Mouse (Mus musculus) MEL (cell line): ENCODE results near the gene Pkdrej. TPM values are rescaled to one million over a fixed set of nuclear protein-coding genes. Genes with fewer than 3 reads are reported as not detected.

Source experiments
- DNase-seq: peaks from one replicate; pipeline ENCODE4 v3.0.0; 2011; ENCODE audit warnings: low read depth, low spot score
- H3K27ac ChIP-seq: 2 replicates; pipeline ENCODE4 v1.5.1; 2012; ENCODE audit warnings: low read depth, mild to moderate bottlenecking, control low read depth, low read length, moderate library complexity; ENCODE audit not compliant: control insufficient read depth
- H3K27me3 ChIP-seq, 2 experiments: fragments of 150-350 bp in 1 of 2; sonication (generic) in 1 of 2; 2 replicates each; pipeline ENCODE4 v1.6.1; 2012; ENCODE audit warnings: low read length in 2 of 2, mild to moderate bottlenecking in 2 of 2, improper control_type of control experiment in 1 of 2, moderate library complexity in 1 of 2; ENCODE audit not compliant: insufficient read depth in 2 of 2, control insufficient read depth in 1 of 2
- H3K36me3 ChIP-seq, 2 experiments: 2 replicates each; pipeline ENCODE4 v1.6.1; 2012 to 2014; ENCODE audit warnings: low read length in 2 of 2, improper control_type of control experiment in 1 of 2, inconsistent platforms in 1 of 2, mild to moderate bottlenecking in 1 of 2; ENCODE audit not compliant: insufficient read depth in 2 of 2, control insufficient read depth in 1 of 2
- H3K4me1 ChIP-seq, 2 experiments: fragments of 150-350 bp in 1 of 2; sonication (generic) in 1 of 2; 2 replicates each; pipeline ENCODE4 v1.6.1; 2012; ENCODE audit warnings: low read length in 2 of 2, improper control_type of control experiment in 1 of 2, mild to moderate bottlenecking in 1 of 2; ENCODE audit not compliant: insufficient read depth in 2 of 2, control insufficient read depth in 1 of 2
- H3K4me3 ChIP-seq, 2 experiments: fragments of 150-350 bp in 1 of 2; sonication (generic) in 1 of 2; 2 replicates each; pipeline ENCODE4 v1.5.1; 2012; ENCODE audit warnings: low read depth in 2 of 2, low read length in 2 of 2, mild to moderate bottlenecking in 2 of 2, moderate library complexity in 2 of 2, control low read depth in 1 of 2, improper control_type of control experiment in 1 of 2; ENCODE audit not compliant: control insufficient read depth in 1 of 2, insufficient read depth in 1 of 2
- H3K79me2 ChIP-seq: 2 replicates; pipeline ENCODE4 v1.6.1; 2012; ENCODE audit warnings: mild to moderate bottlenecking, low read length, moderate library complexity; ENCODE audit not compliant: control insufficient read depth, poor library complexity, insufficient read depth
- H3K9ac ChIP-seq: 2 replicates; pipeline ENCODE4 v1.6.1; 2012; ENCODE audit warnings: low read depth, mild to moderate bottlenecking, control low read depth, low read length, moderate library complexity; ENCODE audit not compliant: control insufficient read depth, poor library complexity, severe bottlenecking
- H3K9me3 ChIP-seq: fragments of 150-350 bp; sonication (generic); replicated peaks from 2 replicates; pipeline ENCODE4 v1.6.1; 2012; ENCODE audit warnings: mild to moderate bottlenecking, low read length, improper control_type of control experiment, moderate library complexity; ENCODE audit not compliant: insufficient read depth
- ELF1 ChIP-seq: IDR thresholded peaks from 2 replicates; pipeline ENCODE4 v1.6.1; 2014; ENCODE audit warnings: low read depth, mild to moderate bottlenecking, inconsistent platforms, low read length, improper control_type of control experiment, moderate library complexity
- EP300 ChIP-seq, 2 experiments: IDR thresholded peaks; 2 replicates each; pipeline ENCODE4 v1.6.1; 2011; ENCODE audit warnings: improper control_type of control experiment in 2 of 2, low read length in 2 of 2, low read depth in 1 of 2, mild to moderate bottlenecking in 1 of 2
- MEF2A ChIP-seq: IDR thresholded peaks from 2 replicates; pipeline ENCODE4 v1.6.1; 2014; ENCODE audit warnings: low read depth, mild to moderate bottlenecking, inconsistent platforms, low read length, improper control_type of control experiment; ENCODE audit not compliant: poor library complexity, insufficient replicate concordance, severe bottlenecking; ENCODE audit errors: extremely low read depth
- MXI1 ChIP-seq: IDR thresholded peaks from 2 replicates; pipeline ENCODE4 v1.6.1; 2011; ENCODE audit warnings: mild to moderate bottlenecking, low read depth, low read length, improper control_type of control experiment
- MYB ChIP-seq: IDR thresholded peaks from 2 replicates; pipeline ENCODE4 v1.6.1; 2011; ENCODE audit warnings: mild to moderate bottlenecking, low read depth, low read length, improper control_type of control experiment
- NRF1 ChIP-seq: IDR thresholded peaks from 2 replicates; pipeline ENCODE4 v1.6.1; 2014; ENCODE audit warnings: low read depth, mild to moderate bottlenecking, inconsistent platforms, low read length, improper control_type of control experiment, moderate library complexity; ENCODE audit not compliant: poor library complexity, insufficient read depth, severe bottlenecking
- POLR2A ChIP-seq, 2 experiments: IDR thresholded peaks; 2 replicates each; pipeline ENCODE4 v1.6.1; 2011 to 2012; ENCODE audit warnings: low read length in 2 of 2, mild to moderate bottlenecking in 2 of 2, control low read depth in 1 of 2, improper control_type of control experiment in 1 of 2, low read depth in 1 of 2, moderate library complexity in 1 of 2; ENCODE audit not compliant: control insufficient read depth in 1 of 2, insufficient read depth in 1 of 2, poor library complexity in 1 of 2
- POLR2AphosphoS2 ChIP-seq: IDR thresholded peaks from 2 replicates; pipeline ENCODE4 v1.6.1; 2011; ENCODE audit warnings: low read length, improper control_type of control experiment
- POLR2AphosphoS5 ChIP-seq: IDR thresholded peaks from 2 replicates; pipeline ENCODE4 v1.6.1; 2012; ENCODE audit warnings: low read depth, borderline replicate concordance, mild to moderate bottlenecking, inconsistent platforms, low read length, moderate library complexity, mixed read lengths
- SIN3A ChIP-seq: IDR thresholded peaks from 2 replicates; pipeline ENCODE4 v1.6.1; 2012; ENCODE audit warnings: low read length, improper control_type of control experiment, inconsistent platforms
- SMC3 ChIP-seq: IDR thresholded peaks from 2 replicates; pipeline ENCODE4 v1.6.1; 2011; ENCODE audit warnings: low read depth, low read length, improper control_type of control experiment
- TCF12 ChIP-seq: IDR thresholded peaks from 2 replicates; pipeline ENCODE4 v1.6.1; 2014; ENCODE audit warnings: low read depth, mild to moderate bottlenecking, inconsistent platforms, low read length, improper control_type of control experiment, moderate library complexity
- USF1 ChIP-seq: IDR thresholded peaks from 2 replicates; pipeline ENCODE4 v1.6.1; 2014; ENCODE audit warnings: low read depth, mild to moderate bottlenecking, inconsistent platforms, low read length, improper control_type of control experiment, moderate library complexity
- ZKSCAN1 ChIP-seq: IDR thresholded peaks from 2 replicates; pipeline ENCODE4 v1.6.1; 2012; ENCODE audit warnings: low read depth, mild to moderate bottlenecking, inconsistent platforms, low read length, improper control_type of control experiment, moderate library complexity
- ZNF384 ChIP-seq: IDR thresholded peaks from 2 replicates; pipeline ENCODE4 v1.6.1; 2012; ENCODE audit warnings: low read depth, mild to moderate bottlenecking, inconsistent platforms, low read length, improper control_type of control experiment
- polyA plus RNA-seq, 2 experiments: library from polyadenylated mRNA; stranded (reverse) in 1 of 2; unstranded in 1 of 2; fragments of >175 nt in 1 of 2; fragments of >200 nt in 1 of 2; gene quantifications; 2 replicates each; pipeline versions ENCODE4 v1.2.1 to v1.2.4; 2012; ENCODE audit warnings: low replicate concordance in 2 of 2, low read depth in 1 of 2; ENCODE audit not compliant: insufficient read length in 2 of 2, insufficient read depth in 1 of 2, missing spikeins in 1 of 2
- total RNA-seq: library from RNA; depleted of rRNA; stranded (reverse); fragments of 300-350 nt; gene quantifications from 2 replicates; pipeline ENCODE4 v1.2.3, GENCODE M21; 2012

The Pkdrej gene
- total and polyA plus RNA-seq, 3 experiments = 0.27 to 0.56 TPM; not detected in 1

- H3K9me3 ChIP-seq = no peaks in the 10 kb centered on the region
- no peak overlapping the region for H3K27ac ChIP-seq
- DNase-seq = no peak
- no peaks in the 10 kb centered on the region for H3K79me2 ChIP-seq
- TF ChIP-seq USF1 (no peak), SIN3A (no peak), EP300 (IDR thresholded peaks at IDR 0.05; ENCODE audit: low read depth in 1 of 2, low read length in 2 of 2) (no peak)
- H3K9ac ChIP-seq = no peak overlapping the region
- H3K4me3 ChIP-seq = no peak overlapping the region
- H3K4me1 ChIP-seq = no peaks in the 10 kb centered on the region
- H3K36me3 ChIP-seq = no peaks in the 10 kb centered on the region
- no peaks in the 10 kb centered on the region for H3K27me3 ChIP-seq
These were observed 50.0 kb downstream of the Pkdrej start for GRCm38 (mm10) chr15:85771306-85772121.

DNA sequence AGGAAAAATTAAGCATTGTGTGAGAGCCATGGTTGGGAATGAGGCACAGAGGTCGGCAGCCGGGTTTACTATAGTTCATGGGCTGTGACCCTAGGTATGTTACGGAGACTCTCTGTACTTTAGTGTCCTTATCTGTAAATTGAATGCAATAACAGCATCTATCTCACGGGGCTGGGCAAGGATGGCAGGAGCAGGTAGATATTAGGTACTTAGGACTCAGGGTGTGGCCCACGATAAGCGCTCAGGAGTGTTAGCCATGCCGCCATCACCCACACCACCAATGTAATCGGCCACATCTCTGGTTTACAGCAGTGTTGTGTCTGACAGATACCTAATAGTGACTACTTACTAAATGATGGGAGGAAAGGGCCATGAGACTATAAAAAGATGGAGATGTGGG, 52.5 kb downstream of the Pkdrej start:
- no peak for TF ChIP-seq MYB
- no peak for TF ChIP-seq SIN3A
- no peak for TF ChIP-seq ZKSCAN1
- TF ChIP-seq MEF2A = no peak
- TF ChIP-seq NRF1 = no peak
- TF ChIP-seq MXI1 = no peak
- TF ChIP-seq POLR2AphosphoS2 = no peak
- no peak for TF ChIP-seq TCF12
- Histone ChIP-seq H3K36me3 (no peaks in the 10 kb centered on the region), H3K9ac (no peak overlapping the region)

DNA sequence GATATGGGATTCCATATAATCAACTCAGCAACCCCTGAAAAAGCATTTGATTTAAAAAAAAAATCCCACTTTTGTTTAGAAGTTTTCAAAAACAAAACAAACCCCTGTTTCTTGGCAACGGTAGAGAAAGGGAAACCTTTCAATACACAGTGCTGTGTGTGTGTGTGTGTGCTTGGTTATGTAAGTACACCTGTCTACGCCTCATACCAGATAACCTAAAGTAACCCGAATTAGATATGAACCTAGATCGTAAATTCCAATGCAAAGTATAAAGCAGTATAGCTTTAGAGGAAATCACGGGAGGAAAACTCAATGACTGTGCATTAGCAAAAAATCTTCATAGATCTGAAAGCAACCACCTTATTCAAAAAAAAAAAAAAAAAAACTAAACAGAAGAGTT, 54.9 kb downstream of the Pkdrej start:
- Histone ChIP-seq H3K4me1 (no peaks in the 10 kb centered on the region), H3K79me2 (no peaks in the 10 kb centered on the region), H3K9ac (no peak overlapping the region), H3K4me3 (no peak overlapping the region), H3K27me3 (no peaks in the 10 kb centered on the region), H3K27ac (no peak overlapping the region), H3K9me3 (no peaks in the 10 kb centered on the region), H3K36me3 (no peaks in the 10 kb centered on the region)
- no peak for DNase-seq
- TF ChIP-seq MEF2A (no peak), SMC3 (no peak), POLR2A (IDR thresholded peaks at IDR 0.05; ENCODE audit: control insufficient read depth in 1 of 2, insufficient read depth in 1 of 2, low read depth in 1 of 2, low read length in 2 of 2, poor library complexity in 1 of 2) (no peak), TCF12 (no peak), ZKSCAN1 (no peak), ZNF384 (no peak), POLR2AphosphoS5 (no peak), ELF1 (no peak)

More for the DNA sequence above, 52.5 kb downstream of the Pkdrej start:
- Histone ChIP-seq H3K27me3 (no peaks in the 10 kb centered on the region), H3K27ac (no peak overlapping the region), H3K4me3 (no peak overlapping the region), H3K79me2 (no peaks in the 10 kb centered on the region), H3K4me1 (no peaks in the 10 kb centered on the region), H3K9me3 (no peaks in the 10 kb centered on the region)
- DNase-seq = no peak
